Mouse (Mus musculus) gastrocnemius, postnatal 36 days (tissue): ENCODE measurements around the gene Kank3. TPM values are rescaled to one million over a fixed set of nuclear protein-coding genes. Genes with fewer than 3 reads are reported as not detected.

Source experiments
- DNase-seq, 2 experiments: peaks; one replicate each; pipeline ENCODE4 v3.0.0; 2022
- intact Hi-C: fragments of 180-260 bp; cut with DNase I; formaldehyde crosslinking; loops from one replicate; pipeline ENCODE4 v1.15.1; 2025
- total RNA-seq, 2 experiments: library from RNA; stranded (reverse); gene quantifications; 2 replicates each; pipeline ENCODE4 v1.2.3; 2021

Kank3 gene
- total RNA-seq, 2 experiments from 2014 or later, result 15.3 to 22.5 TPM

- intact Hi-C loops, result no loop called here
- DNase-seq, result peak; percentile 88 to 92
Observed at GRCm38 (mm10) chr17:33842966-33843795, 32.9 kb downstream of the Kank3 start, which contains the start of gene Cd320. Cd320 (plus strand) TSS chr17:33843091.

DNA sequence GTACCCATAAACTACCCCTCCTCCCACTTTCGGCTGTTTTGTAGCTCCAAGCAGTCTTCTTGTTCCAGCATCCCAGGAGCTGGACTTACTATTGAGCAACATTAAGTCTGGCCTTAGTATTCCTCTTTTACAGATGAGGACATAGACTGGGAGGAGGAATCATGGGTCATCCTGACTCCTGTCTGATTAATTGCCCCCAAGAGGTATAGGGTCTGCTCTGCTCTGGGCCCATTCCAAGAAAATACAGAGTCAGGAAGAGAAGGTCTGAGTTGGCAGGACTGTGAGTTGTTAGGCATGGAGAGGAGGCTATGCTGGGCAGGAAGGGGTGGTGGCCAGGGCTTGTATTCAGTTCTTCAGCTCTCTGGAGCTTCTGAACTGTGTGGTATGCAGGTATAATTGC is 33.9 kb downstream of the Kank3 start:
- no peak for DNase-seq
- intact Hi-C loops, result no loop called here

GRCm38 (mm10) chr17:33848139-33848538 is 37.8 kb downstream of the Kank3 start:
- intact Hi-C loops, result no loop called here
- no peak for DNase-seq

DNA sequence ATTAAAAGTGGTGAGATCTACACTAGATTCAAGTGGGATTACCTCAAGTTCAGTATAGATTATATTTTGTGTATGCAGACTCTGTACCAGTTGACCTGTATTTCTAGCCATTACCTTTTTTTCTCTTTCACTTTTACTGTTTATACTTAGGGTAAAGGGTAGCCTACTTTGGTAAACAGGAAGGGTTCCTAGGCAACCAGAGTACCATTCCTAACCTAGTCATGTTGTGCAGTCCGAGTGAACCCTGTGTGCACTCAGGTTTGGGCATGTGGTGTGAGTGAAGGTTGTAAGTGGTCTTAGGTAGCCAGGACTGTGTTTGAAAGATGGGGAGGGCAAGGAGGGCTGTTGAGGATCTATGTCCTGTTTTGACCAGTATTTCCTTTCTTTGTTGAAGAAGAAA is 41.0 kb downstream of the Kank3 start:
- intact Hi-C loops, result no loop called here
- no peak for DNase-seq

- no peak for DNase-seq
- intact Hi-C loops, result no loop called here
Observed at GRCm38 (mm10) chr17:33857816-33858215, 47.5 kb downstream of the Kank3 start.

DNA sequence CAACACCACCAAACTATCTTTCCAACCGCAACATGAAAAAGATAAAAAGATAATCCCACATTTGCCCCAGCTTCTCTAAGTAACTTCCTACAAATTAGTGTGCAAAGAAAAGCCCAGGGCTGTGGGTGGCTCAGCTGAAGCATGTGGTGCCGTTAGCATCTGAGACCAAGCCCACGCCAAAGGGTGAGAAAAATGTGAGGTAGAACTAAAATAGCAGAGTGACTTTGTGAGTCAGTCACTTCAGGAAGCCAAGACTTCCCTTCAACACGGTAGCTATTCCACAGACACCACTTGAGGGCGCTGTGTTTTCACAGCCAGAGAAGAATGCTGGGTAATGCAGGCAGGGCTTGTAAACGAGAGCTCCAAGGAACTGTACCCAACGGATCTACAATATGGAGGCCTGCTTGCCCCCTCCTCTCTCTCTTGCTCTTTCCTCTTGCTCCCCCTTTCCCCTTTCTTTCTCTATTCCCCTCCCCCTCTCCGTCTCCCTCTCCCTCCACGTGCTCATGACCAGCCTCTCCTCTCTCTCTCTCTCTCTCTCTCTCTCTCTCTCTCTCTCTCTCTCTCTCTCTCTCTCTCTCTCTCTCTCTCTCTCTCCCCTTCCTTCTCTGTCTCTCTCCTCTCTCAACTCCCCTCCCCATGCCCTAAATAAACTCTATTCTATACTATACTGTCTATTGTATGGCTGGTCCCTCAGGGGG is 55.2 kb downstream of the Kank3 start:
- intact Hi-C loops, result no loop called here
- peak in 1 of 2 experiments; percentile 24 for DNase-seq

Other genes with a start within 250 kb of the Kank3 start
- gene Zfp414, start 181.4 kb upstream of the Kank3 start, total RNA-seq, result 1 to 10 TPM; 6.6 to 7.8 TPM
- not detected for gene Pram1, start 172.5 kb upstream of the Kank3 start, total RNA-seq
- 10 to 100 TPM; 57.9 to 64.7 TPM for gene Hnrnpm, start 123.7 kb upstream of the Kank3 start, total RNA-seq
- gene March2, start 91.8 kb upstream of the Kank3 start, total RNA-seq, result 10 to 100 TPM; 83.8 to 92.6 TPM
- gene Rab11b, start 50.0 kb upstream of the Kank3 start, total RNA-seq, result 100 to 1,000 TPM; 120 to 147 TPM
- 10 to 100 TPM in 1 of 2 experiments, 1 to 10 TPM in 1; 8.0 to 11.7 TPM for gene Angptl4, start 28.7 kb upstream of the Kank3 start, total RNA-seq
- gene Rps28, start 14.0 kb downstream of the Kank3 start, total RNA-seq, result 100 to 1,000 TPM; 503 to 584 TPM
- 100 to 1,000 TPM; 325 to 364 TPM for gene Ndufa7, start 14.1 kb downstream of the Kank3 start, total RNA-seq
- 10 to 100 TPM; 13.3 to 15.2 TPM for gene Cd320, start 32.6 kb downstream of the Kank3 start, total RNA-seq
- not detected for gene Gm7029, start 63.3 kb downstream of the Kank3 start, total RNA-seq
- gene Kifc1, start 80.1 kb downstream of the Kank3 start, total RNA-seq, result 1 to 10 TPM in 1 of 2 experiments, under 1 TPM in 1; 0.74 to 1.1 TPM
- gene Platr17, start 94.6 kb downstream of the Kank3 start, total RNA-seq, result not detected
- gene Daxx, start 98.9 kb downstream of the Kank3 start, total RNA-seq, result 10 to 100 TPM in 1 of 2 experiments, 1 to 10 TPM in 1; 9.3 to 11.3 TPM
- gene Tapbp, start 105.4 kb downstream of the Kank3 start, total RNA-seq, result 10 to 100 TPM; 31.8 to 34.7 TPM
- 10 to 100 TPM; 12.6 to 16.6 TPM for gene Zbtb22, start 105.4 kb downstream of the Kank3 start, total RNA-seq
- 10 to 100 TPM; 26.5 to 28.3 TPM for gene Rgl2, start 119.0 kb downstream of the Kank3 start, total RNA-seq
- gene Pfdn6, start 129.8 kb downstream of the Kank3 start, total RNA-seq, result 10 to 100 TPM; 56.7 to 58.6 TPM
- 1 to 10 TPM; 8.4 to 9.7 TPM for gene Wdr46, start 130.1 kb downstream of the Kank3 start, total RNA-seq
- gene B3galt4, start 141.0 kb downstream of the Kank3 start, total RNA-seq, result 1 to 10 TPM; 1.5 to 1.6 TPM
- 10 to 100 TPM; 30.5 to 30.6 TPM for gene Vps52, start 145.3 kb downstream of the Kank3 start, total RNA-seq
- 100 to 1,000 TPM; 282 to 369 TPM for gene Rps18, start 145.5 kb downstream of the Kank3 start, total RNA-seq
- 10 to 100 TPM; 25.6 to 32.9 TPM for gene H2-K1, start 189.8 kb downstream of the Kank3 start, total RNA-seq
- gene Ring1, start 214.2 kb downstream of the Kank3 start, total RNA-seq, result 10 to 100 TPM; 11.7 to 12.4 TPM
- gene H2-Ke6, start 217.5 kb downstream of the Kank3 start, total RNA-seq, result 10 to 100 TPM; 55.5 to 64.2 TPM
- gene Slc39a7, start 221.2 kb downstream of the Kank3 start, total RNA-seq, result 10 to 100 TPM; 40.8 to 45.2 TPM
- gene Rxrb, start 221.3 kb downstream of the Kank3 start, total RNA-seq, result 10 to 100 TPM; 34.5 to 35.3 TPM
- 1 to 10 TPM; 9.3 to 9.6 TPM for gene Col11a2, start 228.9 kb downstream of the Kank3 start, total RNA-seq